Mouse (Mus musculus) CH12.LX (cell line): ENCODE data around the gene Zcchc3.

Experiments used
- CHD2 ChIP-seq: IDR thresholded peaks from 2 replicates; pipeline ENCODE4 v1.6.1; 2011; ENCODE audit warnings: low read length, improper control_type of control experiment
- CTCF ChIP-seq, 2 experiments: IDR thresholded peaks in 1 of 2; conservative IDR thresholded peaks in 1 of 2; 2 replicates each; pipeline ENCODE4 v1.5.1; 2011 to 2012; ENCODE audit warnings: low read depth in 2 of 2, low read length in 2 of 2, improper control_type of control experiment in 1 of 2, inconsistent platforms in 1 of 2, mild to moderate bottlenecking in 1 of 2, moderate library complexity in 1 of 2
- HCFC1 ChIP-seq: IDR thresholded peaks from 2 replicates; pipeline ENCODE4 v1.6.1; 2012; ENCODE audit warnings: low read depth, mild to moderate bottlenecking, inconsistent platforms, low read length, improper control_type of control experiment

- TF ChIP-seq CTCF (conservative IDR thresholded peaks at IDR 0.05 in 1 of 2, IDR thresholded peaks at IDR 0.05 in 1 of 2; ENCODE audit: low read depth in 2 of 2, low read length in 2 of 2), result no peak
- TF ChIP-seq CHD2, result no peak
- no peak for TF ChIP-seq HCFC1
These were observed 19.4 kb downstream of the Zcchc3 start for GRCm38 (mm10) chr2:152395271-152395920.
